Mouse (Mus musculus): Measurements from ENCODE around the gene Ajap1.

The Ajap1 gene

GRCm38 (mm10) chr4:153451516-153451915 lies 31.1 kb downstream of the Ajap1 start:
- in situ Hi-C loops (cut with MboI, MseI) = no loop called here

- in situ Hi-C loops (cut with MboI, MseI) = loop anchor here (25.0 kb wide), 1 partner anchor 1495 kb away; the partner anchor contains the start of gene Tnfrsf14
These were observed 40.1 kb downstream of the Ajap1 start for GRCm38 (mm10) chr4:153442522-153442921.

GRCm38 (mm10) chr4:153439868-153440267 lies 42.7 kb downstream of the Ajap1 start:
- in situ Hi-C loops (cut with MboI, MseI) = loop anchor here (25.0 kb wide), 1 partner anchor 1497 kb away; the partner anchor contains the start of gene Tnfrsf14

GRCm38 (mm10) chr4:153439031-153439430 lies 43.6 kb downstream of the Ajap1 start:
- in situ Hi-C loops (cut with MboI, MseI) = loop anchor here (25.0 kb wide), 1 partner anchor 1498 kb away; the partner anchor contains the start of gene Tnfrsf14

DNA sequence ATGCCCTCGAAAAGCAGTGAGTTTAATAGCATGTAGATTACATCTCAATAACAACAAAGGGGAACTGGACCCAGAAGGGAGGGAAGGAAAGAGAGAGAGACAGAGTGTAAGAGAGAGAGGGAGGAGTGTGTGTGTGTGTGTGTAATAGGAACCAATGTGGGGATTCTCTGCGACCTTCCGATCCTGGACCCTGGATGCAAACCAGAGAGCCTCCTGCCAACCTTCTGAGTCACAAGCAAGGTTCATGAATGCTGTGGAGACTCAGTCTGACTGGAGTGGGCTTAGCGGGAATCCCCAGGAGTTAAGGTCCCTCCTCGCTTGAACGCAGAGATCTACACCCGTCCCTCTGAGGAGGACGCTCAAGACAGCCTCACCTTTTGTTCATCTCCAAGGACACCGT lies 45.4 kb downstream of the Ajap1 start:
- in situ Hi-C loops (cut with MboI, MseI) = loop anchor here (25.0 kb wide), 1 partner anchor 1500 kb away; the partner anchor contains the start of gene Tnfrsf14

DNA sequence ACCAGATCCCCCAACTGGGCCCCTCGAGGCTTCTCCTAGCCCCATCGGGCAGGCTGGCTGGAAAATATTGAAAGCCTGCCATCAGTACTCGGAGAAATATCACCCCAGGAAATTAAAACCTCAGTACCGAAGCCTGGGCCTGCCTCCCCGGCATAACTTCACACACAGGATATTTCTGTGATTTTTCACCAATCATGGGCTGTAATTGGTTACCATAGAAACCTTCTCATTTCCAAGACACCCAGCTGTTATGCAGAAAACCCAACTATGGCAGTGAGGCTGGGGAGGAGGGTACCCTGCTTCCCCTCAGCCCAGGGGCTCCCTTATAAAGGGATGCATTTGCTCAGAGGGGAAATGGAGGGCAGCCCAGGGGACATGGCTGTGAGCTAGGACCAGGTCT lies 46.7 kb downstream of the Ajap1 start:
- in situ Hi-C loops (cut with MboI, MseI) = loop anchor here (25.0 kb wide), 1 partner anchor 1501 kb away; the partner anchor contains the start of gene Tnfrsf14

DNA sequence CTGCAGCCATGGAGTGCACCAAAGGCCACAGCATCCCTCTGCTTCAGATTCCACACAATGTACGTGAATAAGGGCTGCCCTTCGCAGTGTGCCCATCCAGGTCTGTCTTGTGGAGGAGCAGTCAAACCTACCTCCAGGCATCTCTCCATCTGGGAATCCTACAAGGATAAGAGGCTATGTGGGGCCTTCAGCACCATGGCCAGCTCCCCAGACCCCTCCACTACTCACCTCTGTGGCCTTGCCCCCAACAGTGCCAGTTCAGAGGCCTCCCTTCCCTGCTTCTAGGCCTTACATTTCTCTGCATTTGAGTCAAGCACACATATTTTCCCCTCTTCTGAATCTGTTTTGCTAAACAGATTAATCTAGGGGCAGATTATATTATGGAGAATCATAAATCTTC lies 52.6 kb downstream of the Ajap1 start:
- in situ Hi-C loops (cut with MboI, MseI) = loop anchor here (25.0 kb wide), 1 partner anchor 1507 kb away; the partner anchor contains the start of gene Tnfrsf14

DNA sequence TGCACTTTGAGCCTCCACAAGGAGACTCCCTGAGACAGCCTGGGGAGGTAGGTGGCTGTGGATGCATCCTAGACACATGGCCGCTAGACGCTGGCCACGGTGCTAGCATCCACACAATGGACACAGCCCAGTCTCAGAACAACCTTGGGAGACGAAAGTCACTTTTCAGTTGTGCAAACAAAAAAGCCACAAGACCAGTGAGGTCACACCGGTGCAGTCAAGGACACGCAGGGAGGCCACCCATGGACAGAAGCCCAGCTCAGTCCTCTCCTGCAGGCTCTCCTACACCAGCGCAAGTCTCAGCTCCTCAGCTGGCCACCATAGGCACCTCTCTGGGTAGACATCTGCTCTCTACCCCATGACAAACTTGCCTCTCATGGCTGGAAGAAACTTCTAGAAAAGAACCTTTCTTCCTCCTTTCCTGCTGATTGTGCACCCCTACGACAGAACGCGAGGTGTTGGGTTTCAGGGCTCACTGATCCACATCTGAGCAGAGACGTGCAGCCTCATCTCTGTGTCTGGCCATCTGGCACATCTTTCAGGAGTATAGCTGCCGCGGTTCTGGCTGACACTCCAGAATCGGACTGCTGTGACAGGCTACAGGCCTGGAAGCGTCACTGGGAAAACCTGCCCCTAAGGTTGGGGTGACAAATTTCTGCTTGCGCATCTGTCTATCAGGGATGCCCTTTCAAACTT lies 56.5 kb downstream of the Ajap1 start:
- in situ Hi-C loops (cut with MboI, MseI) = loop anchor here (25.0 kb wide), 1 partner anchor 1511 kb away; the partner anchor contains the start of gene Tnfrsf14

- in situ Hi-C loops (cut with MboI, MseI) = no loop called here
These were observed 58.3 kb downstream of the Ajap1 start for GRCm38 (mm10) chr4:153424324-153424723.

- in situ Hi-C loops (cut with MboI, MseI) = no loop called here
These were observed 64.7 kb downstream of the Ajap1 start for GRCm38 (mm10) chr4:153417926-153418325.

GRCm38 (mm10) chr4:153417164-153417896 lies 65.3 kb downstream of the Ajap1 start:
- in situ Hi-C loops (cut with MboI, MseI) = no loop called here

DNA sequence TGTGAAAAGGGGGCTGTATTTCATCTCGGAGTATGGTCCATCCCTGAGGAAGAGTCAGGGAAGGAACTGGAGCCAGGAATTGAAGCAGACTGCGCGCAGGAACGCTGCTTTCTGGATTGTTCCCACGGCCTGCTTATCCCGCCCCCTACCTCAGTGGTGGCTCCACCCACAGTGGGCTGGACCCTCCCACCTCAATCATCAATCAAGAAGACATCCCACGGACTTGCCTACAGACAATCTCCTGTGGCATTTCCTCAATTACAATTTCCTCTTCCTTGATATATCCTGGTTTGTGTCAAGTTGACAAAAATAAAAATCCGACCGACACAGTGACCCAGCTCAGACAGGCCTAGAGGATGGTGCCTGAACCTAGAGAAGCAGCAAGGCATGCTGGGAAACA lies 66.5 kb downstream of the Ajap1 start:
- in situ Hi-C loops (cut with MboI, MseI) = no loop called here

GRCm38 (mm10) chr4:153398421-153398820 lies 84.2 kb downstream of the Ajap1 start:
- in situ Hi-C loops (cut with MboI, MseI) = no loop called here

DNA sequence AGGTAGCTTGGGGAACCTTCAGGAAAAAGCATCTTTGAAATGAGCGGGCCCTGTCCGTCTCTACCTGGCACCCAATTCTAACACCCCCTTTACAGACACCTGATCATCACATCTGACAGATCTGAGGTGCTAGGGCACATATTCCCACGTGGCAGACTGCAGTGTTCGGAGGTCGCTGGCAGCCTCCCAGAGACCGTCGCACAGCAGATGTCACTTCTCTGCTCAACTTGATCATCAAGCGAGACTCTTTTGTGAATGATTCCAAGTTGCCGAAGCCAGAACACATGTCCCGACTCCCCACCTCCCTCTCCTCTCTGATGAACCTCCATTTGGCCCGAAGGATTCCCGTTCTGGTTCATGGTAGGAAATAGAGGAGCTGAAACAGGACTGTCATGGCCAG lies 95.1 kb downstream of the Ajap1 start:
- in situ Hi-C loops (cut with MboI, MseI) = no loop called here

DNA sequence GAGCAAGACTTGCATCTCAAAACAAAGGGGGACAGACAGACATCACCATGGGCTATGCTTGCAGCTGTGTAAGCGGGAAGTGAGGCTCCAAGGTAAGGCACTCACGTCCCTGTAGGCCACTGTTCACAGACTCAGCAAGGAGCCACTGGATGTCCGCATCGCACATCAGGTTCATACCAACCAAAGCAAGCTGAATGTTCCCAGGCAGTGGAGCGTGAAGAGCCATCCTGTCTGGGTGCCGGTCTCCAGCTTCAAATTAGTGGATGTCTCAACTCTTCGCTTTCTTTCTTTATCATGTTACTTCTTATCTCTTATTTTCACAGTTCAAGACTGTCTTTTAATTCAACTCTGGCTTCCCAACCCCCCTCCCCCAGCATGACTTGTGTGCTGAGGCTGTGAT lies 101.2 kb downstream of the Ajap1 start:
- in situ Hi-C loops (cut with MboI, MseI) = no loop called here

GRCm38 (mm10) chr4:153380885-153381284 lies 101.7 kb downstream of the Ajap1 start:
- in situ Hi-C loops (cut with MboI, MseI) = no loop called here

GRCm38 (mm10) chr4:153377981-153378380 lies 104.6 kb downstream of the Ajap1 start:
- in situ Hi-C loops (cut with MboI, MseI) = no loop called here

DNA sequence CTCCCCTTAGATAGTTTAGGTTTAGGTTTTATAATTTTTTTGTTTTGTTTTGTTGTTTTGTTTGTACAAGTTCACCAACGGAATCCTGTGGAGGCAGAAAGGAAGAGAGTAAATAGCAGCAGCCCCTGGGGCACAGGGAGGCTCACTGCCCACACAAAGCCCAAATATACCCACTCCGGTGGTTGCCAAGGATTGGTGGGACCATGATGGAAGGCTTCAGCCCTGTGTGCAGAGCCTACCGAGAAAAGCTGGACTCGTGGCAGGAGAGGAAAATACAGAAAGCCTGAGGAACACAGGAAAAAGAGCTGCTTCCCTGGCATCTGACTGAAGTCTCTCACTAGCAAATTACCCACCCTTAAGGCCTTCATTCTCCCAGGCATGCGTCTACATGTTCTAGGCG lies 108.4 kb downstream of the Ajap1 start:
- in situ Hi-C loops (cut with MboI, MseI) = no loop called here

- in situ Hi-C loops (cut with MboI, MseI) = no loop called here
These were observed 109.5 kb downstream of the Ajap1 start for GRCm38 (mm10) chr4:153373125-153373524.

DNA sequence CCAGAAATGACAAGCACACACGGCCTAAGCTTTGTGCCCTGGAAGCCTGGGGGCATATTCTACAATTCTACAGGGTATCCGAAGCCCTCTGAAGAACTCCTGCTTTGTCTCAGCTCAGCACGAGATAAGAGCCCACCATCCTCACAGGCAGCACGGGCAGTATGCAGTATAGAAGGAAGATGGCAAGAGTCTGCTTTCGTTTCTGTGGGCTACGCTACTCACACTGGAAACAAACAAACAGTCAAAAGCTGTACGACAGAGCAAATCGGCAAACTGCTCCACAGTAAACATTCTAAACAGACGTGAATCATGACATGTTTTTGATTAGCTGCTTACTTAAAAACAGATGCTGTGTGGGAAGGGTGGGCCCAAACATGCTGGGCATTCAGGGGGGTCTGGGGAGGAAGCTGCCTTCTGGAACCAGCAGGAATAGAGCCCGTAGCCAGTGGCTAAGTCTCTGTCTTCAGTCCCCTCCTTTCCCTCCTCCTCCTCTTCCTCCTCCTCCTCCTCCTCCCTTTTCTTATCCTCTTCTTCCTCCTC lies 113.9 kb downstream of the Ajap1 start:
- in situ Hi-C loops (cut with MboI, MseI) = no loop called here

DNA sequence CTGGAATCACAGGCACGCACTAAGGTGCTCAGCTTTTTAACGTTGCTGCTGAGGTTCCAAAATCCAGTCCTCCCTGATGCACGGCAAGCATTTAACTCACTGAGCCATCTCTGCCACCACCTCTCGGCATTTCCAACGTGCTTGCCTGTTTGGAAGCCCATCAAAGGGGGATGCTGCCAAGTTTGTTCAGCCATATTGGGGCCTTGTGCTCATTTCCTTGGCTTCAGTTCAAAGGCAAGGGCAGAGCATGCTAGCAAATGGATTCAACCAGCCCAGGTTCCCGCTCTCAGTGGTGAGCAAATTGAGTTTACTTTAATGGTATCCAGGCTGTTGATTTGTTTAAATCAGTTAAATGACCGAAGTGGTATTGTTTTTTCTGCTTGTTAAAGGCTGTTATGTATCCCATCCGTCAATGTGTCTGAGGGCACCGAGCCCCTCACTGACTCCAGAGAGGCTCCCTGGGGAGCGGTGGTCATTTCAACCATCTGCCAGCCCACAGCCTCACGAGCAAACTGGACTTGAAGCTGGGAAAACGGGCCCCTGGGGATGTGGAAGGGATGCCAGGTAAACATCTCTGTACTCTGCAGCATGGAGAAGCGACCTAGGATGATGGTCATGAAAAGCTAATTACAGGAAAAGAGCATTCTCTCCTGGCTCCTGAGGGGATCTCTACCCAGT lies 121.6 kb downstream of the Ajap1 start:
- in situ Hi-C loops (cut with MboI, MseI) = no loop called here

DNA sequence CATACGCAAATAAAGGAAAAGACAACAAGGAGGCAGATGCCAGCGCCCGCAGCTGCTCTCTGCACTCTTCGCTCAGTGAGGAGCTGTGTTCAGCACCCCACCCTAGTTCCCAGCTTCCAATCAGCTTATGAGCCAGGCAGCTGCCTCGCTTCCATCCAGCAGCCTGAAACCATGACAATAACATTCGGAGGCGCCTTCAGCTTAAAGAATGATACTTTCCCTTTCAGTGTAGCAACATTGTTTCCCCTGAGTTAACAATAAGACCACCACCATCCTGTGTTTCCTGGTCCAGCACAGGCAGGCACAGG lies 124.4 kb downstream of the Ajap1 start:
- in situ Hi-C loops (cut with MboI, MseI) = no loop called here

All from T-helper 2 cell (primary cell).